Mouse (Mus musculus) forebrain, embryonic 12.5 days (tissue): ENCODE results near the gene Il12b. TPM values are rescaled to one million over a fixed set of nuclear protein-coding genes. Genes with fewer than 3 reads are reported as not detected.

Experiments
- ATAC-seq: fragments of 200-750 bp; cut with Nextera tagmentation; 2 replicates; pipeline ENCODE4 v1.8.0; 2017; ENCODE audit warnings: moderate TSS enrichment; ENCODE audit not compliant: low FRiP score
- H3K27ac ChIP-seq: fragments of 300-500 bp; sonication (generic); 2 replicates; pipeline ENCODE4 v1.5.1; 2016; ENCODE audit warnings: mild to moderate bottlenecking
- H3K27me3 ChIP-seq: fragments of 300-500 bp; sonication (generic); 2 replicates; pipeline ENCODE4 v1.6.1; 2016; ENCODE audit warnings: mild to moderate bottlenecking
- H3K36me3 ChIP-seq: fragments of 300-500 bp; sonication (generic); replicated peaks from 2 replicates; pipeline ENCODE4 v1.6.1; 2016; ENCODE audit warnings: mild to moderate bottlenecking
- H3K4me1 ChIP-seq: fragments of 300-500 bp; sonication (generic); 2 replicates; pipeline ENCODE4 v1.6.1; 2016
- H3K4me2 ChIP-seq: fragments of 300-500 bp; sonication (generic); 2 replicates; pipeline ENCODE4 v1.6.1; 2016; ENCODE audit warnings: mild to moderate bottlenecking, moderate library complexity
- H3K4me3 ChIP-seq: fragments of 300-500 bp; sonication (generic); replicated peaks from 2 replicates; pipeline ENCODE4 v1.5.1; 2016; ENCODE audit warnings: mild to moderate bottlenecking
- H3K9ac ChIP-seq: fragments of 300-500 bp; sonication (generic); 2 replicates; pipeline ENCODE4 v1.6.1; 2016; ENCODE audit warnings: mild to moderate bottlenecking
- H3K9me3 ChIP-seq: fragments of 300-500 bp; sonication (generic); 2 replicates; pipeline ENCODE4 v1.6.1; 2016
- WGBS: fragments of 180-500 bp; shearing (Covaris S2); methylation state at CpG from one replicate; pipeline ENCODE4 v1.1.7; 2016; 5-methylcytosine and 5-hydroxymethylcytosine counted together
- polyA plus RNA-seq: library from polyadenylated mRNA; unstranded; fragments of >200 nt; fragmentation: Nextera tagmentation; extraction: Ambion mirVana; gene quantifications from 2 replicates; pipeline ENCODE4 v1.2.1, GENCODE M21; 2016

Gene Il12b
- polyA plus RNA-seq, 1 experiment from 2014 or later, result not detected

GRCm38 (mm10) chr11:44395401-44395800 lies 4.5 kb upstream of the Il12b start:
- WGBS, result 93% methylated on average over 4 of the region's 4 CpGs
- H3K9ac ChIP-seq, result no peak overlapping the region
- ATAC-seq, result no peak
- H3K4me1 ChIP-seq, result no peaks in the 10 kb centered on the region
- no peak overlapping the region for H3K4me2 ChIP-seq
- H3K36me3 ChIP-seq, result no peaks in the 10 kb centered on the region
- H3K27ac ChIP-seq, result no peak overlapping the region
- H3K4me3 ChIP-seq, result no peak overlapping the region
- H3K27me3 ChIP-seq, result no peaks in the 10 kb centered on the region
- no peaks in the 10 kb centered on the region for H3K9me3 ChIP-seq

GRCm38 (mm10) chr11:44397551-44397950 lies 2.3 kb upstream of the Il12b start:
- no peaks in the 10 kb centered on the region for H3K4me1 ChIP-seq
- H3K4me2 ChIP-seq, result no peak overlapping the region
- no peak overlapping the region for H3K9ac ChIP-seq
- no peaks in the 10 kb centered on the region for H3K36me3 ChIP-seq
- no peaks in the 10 kb centered on the region for H3K27me3 ChIP-seq
- 85% methylated on average over 3 of the region's 3 CpGs for WGBS
- H3K27ac ChIP-seq, result no peak overlapping the region
- no peaks in the 10 kb centered on the region for H3K9me3 ChIP-seq
- ATAC-seq, result no peak
- no peak overlapping the region for H3K4me3 ChIP-seq

DNA sequence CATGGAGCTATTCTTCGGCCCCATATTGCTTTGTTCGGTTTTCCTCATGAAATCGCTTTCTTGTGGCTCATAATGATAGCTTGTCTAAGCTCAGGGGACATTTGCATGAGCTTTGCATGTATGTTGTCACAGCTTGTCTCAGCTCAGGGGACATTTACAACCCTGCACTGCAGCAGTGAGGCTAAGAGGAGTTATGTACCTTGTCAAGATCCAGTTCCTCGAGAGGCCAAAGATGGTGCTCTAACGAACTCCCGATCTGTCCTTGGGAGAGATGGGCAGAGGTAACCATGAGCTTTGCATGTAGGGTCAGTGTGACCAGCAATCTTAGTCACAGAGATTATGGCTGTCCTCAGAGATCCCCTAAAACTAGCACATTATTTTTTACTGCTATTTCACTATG lies 1.5 kb upstream of the Il12b start:
- ATAC-seq, result no peak; the same call in 1 of the 2 replicates
- H3K4me2 ChIP-seq, result peak overlapping the region; percentile 73; the same call in 1 of the 2 replicates

GRCm38 (mm10) chr11:44398782-44399225 lies 1.1 kb upstream of the Il12b start:
- 3% methylated on average over 20 of the region's 20 CpGs for WGBS
- no peaks in the 10 kb centered on the region for H3K4me1 ChIP-seq
- H3K9ac ChIP-seq, result peak overlapping the region; percentile 59
- peak; percentile 77 for ATAC-seq
- H3K9me3 ChIP-seq, result no peaks in the 10 kb centered on the region
- H3K4me3 ChIP-seq, result peak overlapping the region; percentile 36
- no peak overlapping the region for H3K27ac ChIP-seq
- H3K27me3 ChIP-seq, result 0 out of 2 replicates have a peak, but pooled peaks cover under 1% of the 10 kb centered on the region
- no peaks in the 10 kb centered on the region for H3K36me3 ChIP-seq
- H3K4me2 ChIP-seq, result peak overlapping the region; percentile 73

More for the DNA sequence above, 1.5 kb upstream of the Il12b start:
- no peak overlapping the region for H3K4me3 ChIP-seq
- H3K9me3 ChIP-seq, result no peaks in the 10 kb centered on the region
- no peaks in the 10 kb centered on the region for H3K36me3 ChIP-seq
- no peak overlapping the region for H3K27ac ChIP-seq
- no peaks in the 10 kb centered on the region for H3K27me3 ChIP-seq
- WGBS, result 71% methylated on average over 6 of the region's 6 CpGs
- no peak overlapping the region for H3K9ac ChIP-seq
- H3K4me1 ChIP-seq, result no peaks in the 10 kb centered on the region

DNA sequence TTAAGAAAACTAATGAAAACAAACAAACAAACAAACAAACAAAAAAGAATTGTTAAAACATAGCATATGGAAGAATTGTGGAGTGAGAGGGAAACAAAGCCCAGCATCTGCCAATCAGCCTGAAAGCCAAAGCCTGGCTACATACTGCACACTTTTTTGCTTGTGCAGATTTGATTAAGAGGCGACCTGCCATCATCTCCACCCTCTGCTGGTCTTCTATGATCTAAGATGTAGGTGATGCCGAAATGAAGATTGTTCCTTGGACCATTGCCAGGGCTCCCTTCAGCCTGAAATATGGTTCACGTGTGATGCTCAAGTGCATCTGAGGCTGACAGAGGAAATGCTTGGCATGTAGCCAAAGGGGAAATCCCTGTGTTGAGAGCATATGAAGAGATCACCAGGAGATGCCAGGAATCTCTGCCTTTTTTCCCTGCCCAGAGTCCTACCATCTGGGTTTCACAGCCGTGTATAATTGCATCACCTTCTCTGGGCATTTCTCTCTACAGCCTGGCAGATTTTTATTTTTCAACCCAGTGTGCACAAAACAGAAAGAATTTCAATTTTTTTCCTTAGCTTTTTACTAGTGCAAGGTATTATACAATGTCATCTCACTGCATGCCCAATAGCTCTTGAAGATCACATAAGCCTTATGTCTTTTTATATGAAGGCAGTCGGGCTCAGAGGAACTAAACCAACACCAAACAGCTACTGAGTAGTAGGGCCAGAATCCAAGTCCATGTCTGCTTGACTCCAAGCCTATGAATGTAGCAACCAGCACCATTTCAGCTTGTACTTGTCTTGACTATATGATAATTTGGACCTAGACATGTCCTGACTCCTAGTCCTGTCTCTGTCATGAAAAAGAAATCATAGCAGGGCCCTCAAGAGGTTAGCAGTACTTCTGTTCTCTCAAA lies 2.0 kb downstream of the Il12b start:
- ATAC-seq, result no peak
- H3K9me3 ChIP-seq, result no peaks in the 10 kb centered on the region
- H3K27me3 ChIP-seq, result 0 out of 2 replicates have a peak, but pooled peaks cover 4% of the 10 kb centered on the region
- no peak overlapping the region for H3K4me2 ChIP-seq
- no peak overlapping the region for H3K4me3 ChIP-seq
- no peak overlapping the region for H3K27ac ChIP-seq
- 64% methylated on average over 5 of the region's 5 CpGs for WGBS
- no peak overlapping the region for H3K9ac ChIP-seq
- peaks cover 14% of the 10 kb centered on the region for H3K4me1 ChIP-seq
- no peaks in the 10 kb centered on the region for H3K36me3 ChIP-seq

- H3K27me3 ChIP-seq, result 0 out of 2 replicates have a peak, but pooled peaks cover 4% of the 10 kb centered on the region
- no peaks in the 10 kb centered on the region for H3K36me3 ChIP-seq
- no peak overlapping the region for H3K4me2 ChIP-seq
- no peaks in the 10 kb centered on the region for H3K9me3 ChIP-seq
- WGBS, result 93% methylated on average over 4 of the region's 4 CpGs
- H3K27ac ChIP-seq, result no peak overlapping the region
- H3K4me1 ChIP-seq, result peaks cover 14% of the 10 kb centered on the region
- ATAC-seq, result no peak
- H3K4me3 ChIP-seq, result no peak overlapping the region
- no peak overlapping the region for H3K9ac ChIP-seq
Observed at GRCm38 (mm10) chr11:44405113-44405512, 5.2 kb downstream of the Il12b start.

DNA sequence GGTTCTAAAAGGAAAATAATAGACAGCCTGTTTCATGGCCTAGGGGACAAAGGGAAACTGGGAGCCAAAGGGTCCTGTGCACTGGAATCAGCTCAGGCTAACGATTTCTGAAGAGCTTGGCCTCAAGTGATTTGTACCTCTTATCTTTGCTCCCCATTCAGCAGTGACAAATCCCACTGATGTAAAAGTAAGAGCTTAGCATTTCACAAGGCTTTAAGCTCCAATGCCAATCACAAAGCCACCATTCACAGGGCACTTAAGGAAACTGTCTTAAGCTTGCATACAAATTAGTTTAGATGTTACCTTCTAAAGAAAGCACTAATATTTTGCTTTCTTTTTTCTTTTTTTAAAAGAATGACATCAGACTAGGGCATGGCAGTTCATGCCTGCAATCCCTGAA lies 6.1 kb downstream of the Il12b start:
- 0 out of 2 replicates have a peak, but pooled peaks cover 4% of the 10 kb centered on the region for H3K27me3 ChIP-seq
- no peak overlapping the region for H3K27ac ChIP-seq
- H3K9ac ChIP-seq, result no peak overlapping the region
- no peak for ATAC-seq
- no peak overlapping the region for H3K4me3 ChIP-seq
- no peaks in the 10 kb centered on the region for H3K36me3 ChIP-seq
- peaks cover 14% of the 10 kb centered on the region for H3K4me1 ChIP-seq
- 4% methylated on average over 1 of the region's 1 CpGs for WGBS
- no peak overlapping the region for H3K4me2 ChIP-seq
- no peaks in the 10 kb centered on the region for H3K9me3 ChIP-seq

DNA sequence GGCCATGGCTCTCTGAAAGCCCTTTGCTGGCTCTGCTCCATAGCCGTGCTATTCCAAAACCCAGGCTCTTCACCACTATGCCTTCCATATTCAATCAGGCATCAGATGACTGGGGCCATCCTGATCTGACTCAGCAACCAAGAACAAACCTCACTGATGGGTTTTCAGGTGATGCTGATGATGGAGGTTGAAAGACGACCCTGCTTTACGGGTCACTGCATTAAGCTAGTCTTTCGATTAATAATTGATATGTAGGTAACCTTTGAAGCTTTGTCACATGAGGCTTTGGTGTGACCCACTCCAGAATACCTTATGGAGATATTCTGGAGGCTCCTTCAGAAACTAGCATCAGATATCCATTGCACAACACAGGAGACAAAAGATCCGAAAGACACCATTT lies 6.6 kb downstream of the Il12b start:
- Histone ChIP-seq H3K4me1 (peaks cover 14% of the 10 kb centered on the region), H3K36me3 (no peaks in the 10 kb centered on the region), H3K27me3 (0 out of 2 replicates have a peak, but pooled peaks cover 4% of the 10 kb centered on the region), H3K4me3 (no peak overlapping the region), H3K9ac (no peak overlapping the region), H3K27ac (no peak overlapping the region), H3K9me3 (no peaks in the 10 kb centered on the region), H3K4me2 (no peak overlapping the region)
- WGBS, result 64% methylated on average over 5 of the region's 5 CpGs
- ATAC-seq, result no peak

GRCm38 (mm10) chr11:44408626-44409025 lies 8.8 kb downstream of the Il12b start:
- peaks cover 14% of the 10 kb centered on the region for H3K4me1 ChIP-seq
- H3K36me3 ChIP-seq, result no peaks in the 10 kb centered on the region
- no peak overlapping the region for H3K4me3 ChIP-seq
- H3K27me3 ChIP-seq, result 0 out of 2 replicates have a peak, but pooled peaks cover 4% of the 10 kb centered on the region
- H3K9ac ChIP-seq, result no peak overlapping the region
- no peaks in the 10 kb centered on the region for H3K9me3 ChIP-seq
- H3K4me2 ChIP-seq, result no peak overlapping the region
- no peak overlapping the region for H3K27ac ChIP-seq
- no peak for ATAC-seq
- WGBS, result 25% methylated on average over 5 of the region's 5 CpGs

DNA sequence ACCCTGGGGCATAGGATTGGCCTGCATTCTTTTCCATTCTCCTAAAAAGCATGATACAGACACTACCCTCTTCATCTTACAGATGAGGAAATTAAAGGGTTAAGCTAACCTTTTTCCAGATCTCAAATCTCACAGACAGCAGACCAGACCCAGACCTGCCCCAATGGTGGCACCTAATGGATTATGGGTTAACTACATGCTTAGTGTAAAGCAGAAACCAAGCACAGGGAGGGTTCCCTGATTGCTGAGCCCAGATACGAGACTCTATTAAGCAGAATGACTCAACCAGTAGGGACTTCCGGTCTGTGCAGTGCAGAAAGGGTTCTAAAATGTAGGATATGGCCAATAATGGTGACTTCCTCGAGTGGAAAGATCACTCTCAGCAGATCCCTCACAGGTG lies 10.6 kb downstream of the Il12b start:
- no peaks in the 10 kb centered on the region for H3K36me3 ChIP-seq
- WGBS, result 69% methylated on average over 3 of the region's 3 CpGs
- H3K4me2 ChIP-seq, result no peak overlapping the region
- H3K9ac ChIP-seq, result no peak overlapping the region
- no peak for ATAC-seq
- no peak overlapping the region for H3K27ac ChIP-seq
- no peaks in the 10 kb centered on the region for H3K27me3 ChIP-seq
- peaks cover 14% of the 10 kb centered on the region for H3K4me1 ChIP-seq
- H3K9me3 ChIP-seq, result no peaks in the 10 kb centered on the region
- H3K4me3 ChIP-seq, result no peak overlapping the region

DNA sequence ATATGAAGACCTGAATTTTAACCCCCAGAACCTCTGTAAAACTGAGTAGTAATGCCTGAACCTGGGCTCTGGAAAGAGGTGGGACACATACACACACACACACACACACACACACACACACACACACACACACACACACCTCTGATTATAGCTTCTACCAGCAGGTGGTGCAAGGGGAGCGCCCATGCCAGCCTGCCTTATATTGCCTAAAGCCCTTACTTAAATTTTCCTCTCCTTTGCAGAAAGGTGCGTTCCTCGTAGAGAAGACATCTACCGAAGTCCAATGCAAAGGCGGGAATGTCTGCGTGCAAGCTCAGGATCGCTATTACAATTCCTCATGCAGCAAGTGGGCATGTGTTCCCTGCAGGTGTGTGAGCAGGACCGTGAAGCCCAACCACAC lies 12.4 kb downstream of the Il12b start:
- no peaks in the 10 kb centered on the region for H3K36me3 ChIP-seq
- no peaks in the 10 kb centered on the region for H3K27me3 ChIP-seq
- ATAC-seq, result no peak
- H3K4me2 ChIP-seq, result no peak overlapping the region
- H3K4me1 ChIP-seq, result no peaks in the 10 kb centered on the region
- 89% methylated on average over 8 of the region's 8 CpGs for WGBS
- H3K27ac ChIP-seq, result no peak overlapping the region
- no peak overlapping the region for H3K4me3 ChIP-seq
- no peak overlapping the region for H3K9ac ChIP-seq
- no peaks in the 10 kb centered on the region for H3K9me3 ChIP-seq

- Histone ChIP-seq H3K4me2 (no peak overlapping the region), H3K4me3 (no peak overlapping the region), H3K36me3 (no peaks in the 10 kb centered on the region), H3K9ac (no peak overlapping the region), H3K9me3 (no peaks in the 10 kb centered on the region), H3K27me3 (no peaks in the 10 kb centered on the region), H3K27ac (no peak overlapping the region), H3K4me1 (no peaks in the 10 kb centered on the region)
- 80% methylated on average over 3 of the region's 3 CpGs for whole genome bisulfite sequencing
- ATAC-seq, result no peak
Observed at GRCm38 (mm10) chr11:44413371-44413770, 13.5 kb downstream of the Il12b start.

- Histone ChIP-seq H3K27ac (no peak overlapping the region), H3K9ac (no peak overlapping the region), H3K9me3 (no peaks in the 10 kb centered on the region), H3K27me3 (no peaks in the 10 kb centered on the region), H3K36me3 (no peaks in the 10 kb centered on the region), H3K4me2 (no peak overlapping the region), H3K4me3 (no peak overlapping the region), H3K4me1 (no peaks in the 10 kb centered on the region)
- 82% methylated on average over 3 of the region's 3 CpGs for WGBS
- ATAC-seq, result no peak
Observed at GRCm38 (mm10) chr11:44414605-44415004, 14.7 kb downstream of the Il12b start.
